Mouse (Mus musculus) megakaryocyte, embryonic 14.5 days (primary cell): Measurements from ENCODE around the gene Il17rd.

ENCODE experiments used
- FLI1 ChIP-seq: IDR thresholded peaks from 2 replicates; pipeline ENCODE4 v1.6.1; 2012; ENCODE audit warnings: low read length, inconsistent platforms, mixed read lengths
- GATA1 ChIP-seq: IDR thresholded peaks from 3 replicates; pipeline ENCODE4 v1.6.1; 2012; ENCODE audit warnings: mixed read lengths, low read length, inconsistent platforms, borderline replicate concordance

- TF ChIP-seq GATA1: no peak
- TF ChIP-seq FLI1: no peak
Observed at GRCm38 (mm10) chr14:27048231-27048956, 9.7 kb downstream of the Il17rd start.
